Mouse (Mus musculus) forebrain, embryonic 16.5 days (tissue): ENCODE measurements around the gene Cbl. TPM values are rescaled to one million over a fixed set of nuclear protein-coding genes. Genes with fewer than 3 reads are reported as not detected.

Experiments
- ATAC-seq: fragments of 200-750 bp; cut with Nextera tagmentation; 2 replicates; pipeline ENCODE4 v1.8.0; 2017; ENCODE audit warnings: mild to moderate bottlenecking, moderate library complexity
- H3K27ac ChIP-seq: fragments of 300-500 bp; sonication (generic); 2 replicates; pipeline ENCODE4 v1.5.1; 2014; ENCODE audit warnings: low read length, control low read depth
- H3K27me3 ChIP-seq: fragments of 300-500 bp; sonication (generic); replicated peaks from 2 replicates; pipeline ENCODE4 v1.6.1; 2014; ENCODE audit warnings: low read length; ENCODE audit not compliant: control insufficient read depth, insufficient read depth
- H3K36me3 ChIP-seq: fragments of 300-500 bp; sonication (generic); 2 replicates; pipeline ENCODE4 v1.6.1; 2014; ENCODE audit not compliant: control insufficient read depth, insufficient read depth
- H3K4me1 ChIP-seq: fragments of 300-500 bp; sonication (generic); replicated peaks from 2 replicates; pipeline ENCODE4 v1.6.1; 2014; ENCODE audit warnings: low read length; ENCODE audit not compliant: control insufficient read depth, insufficient read depth
- H3K4me2 ChIP-seq: fragments of 300-500 bp; sonication (generic); 2 replicates; pipeline ENCODE4 v1.6.1; 2014; ENCODE audit warnings: mild to moderate bottlenecking, low read length, control low read depth
- H3K4me3 ChIP-seq: fragments of 300-500 bp; sonication (generic); replicated peaks from 2 replicates; pipeline ENCODE4 v1.5.1; 2014; ENCODE audit warnings: mild to moderate bottlenecking, low read length, control low read depth
- H3K9ac ChIP-seq: fragments of 300-500 bp; sonication (generic); replicated peaks from 2 replicates; pipeline ENCODE4 v1.6.1; 2014; ENCODE audit warnings: low read depth, low read length, control low read depth
- H3K9me3 ChIP-seq: fragments of 300-500 bp; sonication (generic); 2 replicates; pipeline ENCODE4 v1.6.1; 2016; ENCODE audit warnings: low read length; ENCODE audit not compliant: control insufficient read depth
- WGBS: fragments of 180-500 bp; shearing (Covaris S2); extraction: QIAGEN DNeasy Blood & Tissue Kit; methylation state at CpG from one replicate; pipeline ENCODE4 v1.1.7; 2014; 5-methylcytosine and 5-hydroxymethylcytosine counted together
- polyA plus RNA-seq: library from polyadenylated mRNA; unstranded; fragments of >200 nt; fragmentation: Nextera tagmentation; extraction: Ambion mirVana; gene quantifications from 2 replicates; pipeline ENCODE4 v1.2.1, GENCODE M21; 2015

Gene Cbl
- polyA plus RNA-seq, 1 experiment from 2014 or later, result 26.3 TPM

DNA sequence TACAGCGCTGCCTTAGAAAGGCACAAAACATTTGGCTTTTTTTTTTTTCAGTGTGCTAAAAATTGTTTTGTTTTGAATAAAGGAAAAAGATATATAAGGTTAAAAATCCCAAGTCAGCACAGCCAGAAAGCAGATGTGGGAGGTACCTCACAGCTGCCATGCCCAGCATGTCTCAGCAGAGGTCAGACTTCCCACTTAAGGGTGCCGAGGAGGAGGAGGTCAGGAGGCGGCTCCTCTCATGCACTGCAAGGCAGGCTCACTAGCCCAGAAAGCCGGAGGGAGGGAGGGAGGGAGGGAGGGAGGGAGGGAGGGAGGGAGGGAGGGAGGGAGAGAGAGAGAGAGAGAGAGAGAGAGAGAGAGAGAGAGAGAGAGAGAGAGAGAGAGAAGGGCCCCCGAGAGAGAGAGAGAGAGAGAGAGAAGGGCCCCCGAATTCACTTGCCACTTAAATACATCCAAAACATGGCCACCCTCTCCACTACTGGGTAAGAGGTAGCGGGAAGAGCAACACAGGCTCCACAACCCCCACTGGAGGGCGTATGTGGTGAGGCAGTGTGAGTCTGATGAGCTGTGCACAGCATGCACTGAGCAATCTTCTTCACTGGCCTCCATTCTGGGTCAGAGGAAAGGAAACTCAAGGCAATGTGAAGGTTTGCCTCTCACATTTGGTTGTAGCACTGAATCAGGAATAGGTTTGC is 89.7 kb downstream of the Cbl start:
- Histone ChIP-seq H3K9me3 (no peaks in the 10 kb centered on the region), H3K4me3 (no peak overlapping the region), H3K27ac (no peak overlapping the region), H3K36me3 (no peaks in the 10 kb centered on the region; the same call in none of the 2 replicates), H3K9ac (no peak overlapping the region), H3K4me2 (no peak overlapping the region), H3K27me3 (no peaks in the 10 kb centered on the region), H3K4me1 (no peaks in the 10 kb centered on the region)
- WGBS, result 29% methylated on average over 7 of the region's 8 CpGs
- no peak for ATAC-seq

DNA sequence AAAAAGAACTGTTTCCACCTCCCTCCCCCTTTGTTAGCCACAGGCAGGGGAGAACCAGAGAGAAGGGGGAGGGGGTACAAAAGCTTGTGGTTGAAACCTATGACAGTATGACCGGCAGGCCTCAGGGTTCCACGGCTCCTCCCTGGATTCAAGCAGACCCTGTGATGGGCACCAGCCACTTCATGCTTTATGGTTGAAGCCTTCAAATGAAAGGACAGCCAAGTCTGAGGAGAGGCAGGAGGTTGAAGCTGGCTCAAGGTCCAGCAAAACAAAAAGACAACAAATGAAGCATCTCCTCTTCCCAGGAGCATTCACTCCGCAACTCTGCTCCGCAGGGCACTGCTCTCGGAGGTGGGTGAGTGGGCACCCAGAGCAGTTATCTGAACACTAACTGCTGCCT is 90.4 kb downstream of the Cbl start:
- H3K27me3 ChIP-seq, result no peaks in the 10 kb centered on the region
- no peaks in the 10 kb centered on the region for H3K4me1 ChIP-seq
- H3K4me3 ChIP-seq, result no peak overlapping the region
- no peak for ATAC-seq
- H3K27ac ChIP-seq, result no peak overlapping the region
- WGBS, result 62% methylated on average over 5 of the region's 5 CpGs
- no peaks in the 10 kb centered on the region; the same call in none of the 2 replicates for H3K36me3 ChIP-seq
- H3K9me3 ChIP-seq, result no peaks in the 10 kb centered on the region
- H3K4me2 ChIP-seq, result no peak overlapping the region
- H3K9ac ChIP-seq, result no peak overlapping the region

DNA sequence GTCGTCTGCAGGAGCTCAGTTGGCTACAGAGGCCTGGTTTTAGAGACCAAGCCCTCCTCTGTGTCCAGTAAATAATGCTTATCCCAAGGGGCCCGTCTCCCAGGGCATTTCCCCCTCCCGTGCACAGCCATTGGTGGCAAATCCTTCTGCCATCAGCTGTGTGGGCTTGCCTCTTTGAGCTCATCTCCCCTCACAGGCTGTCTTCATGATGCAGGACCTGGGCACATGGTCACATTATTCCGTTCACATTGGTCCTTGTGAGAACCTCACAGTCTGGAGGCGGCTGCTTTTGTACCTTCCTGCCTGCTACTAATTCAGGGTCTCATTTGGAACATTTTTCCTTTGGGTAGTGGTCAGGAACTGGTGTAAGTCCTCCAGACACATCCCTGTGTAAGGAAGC is 91.9 kb downstream of the Cbl start:
- Histone ChIP-seq H3K27me3 (no peaks in the 10 kb centered on the region), H3K9me3 (no peaks in the 10 kb centered on the region), H3K4me2 (no peak overlapping the region), H3K4me1 (no peaks in the 10 kb centered on the region), H3K9ac (no peak overlapping the region), H3K27ac (no peak overlapping the region), H3K36me3 (no peaks in the 10 kb centered on the region; the same call in none of the 2 replicates), H3K4me3 (no peak overlapping the region)
- no peak for ATAC-seq
- WGBS, result 65% methylated on average over 5 of the region's 5 CpGs

DNA sequence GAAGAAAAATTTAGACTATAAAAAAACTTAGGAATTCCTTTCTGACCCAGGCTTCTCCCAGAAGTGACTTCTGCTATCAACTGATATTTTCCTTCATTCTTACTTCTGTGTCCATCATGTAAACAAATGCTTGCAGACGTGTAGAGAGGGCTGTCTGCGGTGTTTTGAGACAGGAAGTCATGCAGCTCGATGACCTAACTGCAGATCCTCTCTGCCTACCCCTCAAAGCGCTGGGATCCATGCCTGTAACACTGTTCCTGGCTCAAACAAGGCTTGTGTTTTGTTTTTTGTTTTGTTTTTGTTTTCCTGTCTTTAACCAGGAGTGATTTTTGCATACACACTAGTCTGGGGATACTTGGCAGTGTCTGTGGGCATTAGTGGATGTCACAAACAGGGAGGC is 96.0 kb downstream of the Cbl start:
- no peak overlapping the region for H3K4me3 ChIP-seq
- H3K4me2 ChIP-seq, result no peak overlapping the region
- H3K4me1 ChIP-seq, result peaks cover 23% of the 10 kb centered on the region
- no peak overlapping the region for H3K9ac ChIP-seq
- H3K27ac ChIP-seq, result no peak overlapping the region
- H3K9me3 ChIP-seq, result no peaks in the 10 kb centered on the region
- no peaks in the 10 kb centered on the region; the same call in 1 of the 2 replicates for H3K36me3 ChIP-seq
- H3K27me3 ChIP-seq, result 0 out of 2 replicates have a peak, but pooled peaks cover 5% of the 10 kb centered on the region
- no peak for ATAC-seq
- WGBS, result 77% methylated on average over 4 of the region's 4 CpGs

DNA sequence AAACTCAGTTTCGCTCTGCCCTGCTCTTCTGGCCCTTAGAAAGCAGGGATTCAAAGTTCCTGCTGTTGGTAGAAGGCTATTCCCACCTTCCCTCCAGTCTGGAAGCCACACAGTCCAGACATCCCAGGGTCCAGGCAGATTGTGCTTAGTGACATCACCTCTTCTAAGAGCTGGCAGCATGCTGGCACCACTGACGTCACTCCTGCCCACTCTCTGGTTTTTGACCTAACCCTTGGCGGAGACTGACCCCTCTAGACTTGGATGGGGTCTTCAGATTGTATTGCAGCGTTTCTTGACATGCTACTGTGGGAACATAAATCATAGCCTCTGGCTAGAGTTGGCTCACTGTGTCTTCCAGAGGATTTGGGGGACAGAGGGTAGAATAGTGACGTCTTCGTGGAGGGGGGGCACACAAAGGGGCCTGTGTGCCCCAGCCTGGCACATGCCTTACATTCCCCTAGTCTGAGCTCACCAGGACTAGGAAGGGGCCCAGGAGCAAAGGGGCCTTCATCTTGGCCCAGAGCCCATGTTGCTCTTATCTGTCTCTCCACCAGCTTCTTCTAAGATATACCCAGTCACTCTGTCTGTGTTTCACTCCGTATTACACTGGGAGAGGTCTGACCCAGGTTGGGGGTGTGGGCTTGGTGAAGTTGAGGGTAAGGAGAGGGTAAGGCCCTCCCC is 98.0 kb downstream of the Cbl start:
- peak overlapping the region; percentile 75 for H3K4me2 ChIP-seq
- no peak overlapping the region; the same call in 1 of the 2 replicates for H3K9ac ChIP-seq
- 46% methylated on average over 7 of the region's 7 CpGs for WGBS
- peak overlapping the region; percentile 39 for H3K4me3 ChIP-seq
- no peaks in the 10 kb centered on the region for H3K9me3 ChIP-seq
- no peak overlapping the region for H3K27ac ChIP-seq
- no peaks in the 10 kb centered on the region; the same call in 1 of the 2 replicates for H3K36me3 ChIP-seq
- peaks cover 23% of the 10 kb centered on the region for H3K4me1 ChIP-seq
- H3K27me3 ChIP-seq, result 0 out of 2 replicates have a peak, but pooled peaks cover 5% of the 10 kb centered on the region
- ATAC-seq, result peak; percentile 14; the same call in 1 of the 2 replicates

DNA sequence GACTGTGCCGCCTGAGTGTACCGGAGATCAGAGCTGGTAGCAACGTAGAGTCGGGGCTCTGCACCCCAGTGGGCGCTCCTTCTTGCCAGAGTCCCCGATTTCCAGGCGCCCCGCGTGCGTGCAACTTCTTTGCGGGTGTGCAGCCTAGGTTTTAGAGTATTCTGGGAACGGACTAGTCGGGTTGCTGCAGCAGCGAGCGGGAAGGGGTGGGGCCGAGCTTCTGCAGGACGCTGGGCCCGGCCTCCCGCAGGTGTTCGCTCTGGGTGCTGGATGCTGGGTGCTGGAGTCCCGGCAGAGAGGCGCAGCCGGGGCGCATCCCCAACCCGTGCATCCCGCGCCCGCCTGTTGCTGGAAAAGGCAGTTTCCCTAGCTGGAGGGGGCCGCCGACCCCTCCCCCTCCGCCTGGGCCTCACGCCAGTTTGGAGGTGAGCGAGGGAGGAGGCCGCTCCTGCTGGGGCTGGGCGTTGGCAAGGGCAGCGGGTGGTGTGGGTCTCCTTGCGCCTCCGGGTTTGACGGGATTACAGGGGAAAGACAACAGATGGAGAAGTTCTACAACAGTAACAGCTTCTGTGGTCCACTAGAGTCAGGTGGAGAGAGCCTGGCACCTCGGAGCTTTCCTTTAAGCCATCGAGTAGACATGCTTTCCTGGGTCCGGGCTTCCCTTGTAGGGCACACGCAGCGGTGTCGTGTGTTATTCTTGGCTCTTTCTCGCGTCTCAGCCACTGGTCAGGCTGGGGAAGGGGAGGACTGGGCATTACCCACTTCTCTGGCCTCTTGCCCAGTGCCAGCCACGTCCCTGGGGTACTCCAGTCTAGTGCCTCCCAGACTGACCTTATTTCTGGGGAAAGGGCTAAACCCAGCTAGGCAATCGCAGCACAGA is 98.8 kb downstream of the Cbl start:
- Histone ChIP-seq H3K9ac (peak overlapping the region; percentile 33), H3K4me1 (peaks cover 29% of the 10 kb centered on the region), H3K27ac (no peak overlapping the region), H3K36me3 (no peaks in the 10 kb centered on the region; the same call in 1 of the 2 replicates), H3K4me2 (peak overlapping the region; percentile 75), H3K27me3 (0 out of 2 replicates have a peak, but pooled peaks cover 5% of the 10 kb centered on the region), H3K4me3 (peak overlapping the region; percentile 39), H3K9me3 (no peaks in the 10 kb centered on the region)
- peak; percentile 49 for ATAC-seq
- under 1% methylated on average over 49 of the region's 49 CpGs for WGBS

DNA sequence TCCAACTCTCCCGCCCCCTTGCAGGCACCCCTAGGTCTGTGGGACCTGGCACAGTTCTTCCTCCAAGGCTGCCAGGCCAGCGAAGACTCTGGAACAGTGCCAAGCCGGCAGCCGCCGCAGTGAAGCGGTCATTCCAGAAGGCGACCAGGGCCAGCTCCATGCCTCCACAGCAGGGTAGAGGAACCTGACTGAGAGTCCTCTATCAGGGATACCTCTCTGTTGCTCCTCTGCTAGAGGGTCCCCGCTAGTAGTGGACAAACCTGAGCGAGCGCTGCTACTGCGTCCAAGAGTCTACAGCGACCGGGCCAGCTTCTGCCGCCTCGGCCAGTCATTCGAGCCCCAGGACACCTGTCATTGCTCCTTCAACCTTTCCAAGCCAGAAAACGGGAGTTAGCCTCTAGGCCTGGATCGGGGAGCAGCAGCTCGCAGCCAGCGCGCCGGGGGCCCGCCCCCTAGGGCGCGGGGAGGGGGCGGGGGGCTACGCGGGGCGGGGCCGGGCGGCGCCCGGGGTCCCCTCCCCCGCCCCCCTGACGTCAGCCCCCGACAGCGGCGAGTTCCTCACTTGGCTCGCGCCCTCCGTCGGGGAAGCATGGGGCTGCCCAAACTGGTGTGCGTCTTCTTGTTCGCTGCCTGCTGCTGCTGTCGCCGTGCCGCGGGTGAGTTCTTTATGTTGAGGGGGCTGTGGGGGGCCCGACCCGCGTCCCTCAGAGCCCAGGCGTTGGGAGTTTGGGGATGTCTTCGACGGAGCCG is 99.6 kb downstream of the Cbl start, which contains the start of gene Mcam:
Gene Mcam, plus strand, starts transcription at position 369 of the 750 bp plus-strand sequence.
- H3K27ac ChIP-seq, result no peak within 1 kb of the TSS
- peaks cover 5% of the 10 kb centered on the region; the same call in 1 of the 2 replicates for H3K27me3 ChIP-seq
- peak; percentile 54 for ATAC-seq
- peak within 1 kb of the TSS; percentile 33 for H3K9ac ChIP-seq
- no peaks in the 10 kb centered on the region for H3K9me3 ChIP-seq
- no peaks in the 10 kb centered on the region for H3K36me3 ChIP-seq
- H3K4me2 ChIP-seq, result peak within 1 kb of the TSS; percentile 75
- 1% methylated on average over 50 of the region's 55 CpGs for WGBS
- H3K4me3 ChIP-seq, result peak within 1 kb of the TSS; percentile 39
- peaks cover 35% of the 10 kb centered on the region for H3K4me1 ChIP-seq

DNA sequence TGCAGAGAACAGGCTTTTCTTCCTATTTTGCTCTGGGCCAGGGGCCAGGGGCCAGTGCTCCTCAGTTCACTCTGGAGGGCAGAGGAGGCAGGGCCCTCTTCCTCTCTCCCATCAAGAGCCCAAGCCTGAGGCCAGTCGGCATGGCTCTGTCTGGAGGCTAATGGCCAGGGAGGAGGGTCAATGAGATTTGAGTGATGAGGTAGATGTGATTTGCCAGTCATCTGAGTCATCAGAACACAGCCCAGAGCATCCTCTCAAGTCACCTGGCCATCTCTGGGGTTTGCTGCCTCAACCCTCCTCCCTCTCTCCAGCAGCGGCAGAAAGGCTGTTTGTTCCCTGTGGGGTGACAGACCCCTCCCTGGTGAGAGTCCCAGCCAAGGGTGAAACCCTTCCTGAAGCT is 100.6 kb downstream of the Cbl start:
- H3K27ac ChIP-seq, result no peak overlapping the region
- no peak overlapping the region for H3K4me3 ChIP-seq
- H3K36me3 ChIP-seq, result no peaks in the 10 kb centered on the region
- no peak overlapping the region for H3K4me2 ChIP-seq
- H3K4me1 ChIP-seq, result peaks cover 35% of the 10 kb centered on the region
- ATAC-seq, result no peak
- 0 out of 2 replicates have a peak overlapping the region, but pooled peaks have one; percentile 9 for H3K9ac ChIP-seq
- peaks cover 7% of the 10 kb centered on the region for H3K27me3 ChIP-seq
- no peaks in the 10 kb centered on the region for H3K9me3 ChIP-seq
- WGBS, result 17% methylated on average over 2 of the region's 2 CpGs
